Mouse (Mus musculus): ENCODE measurements around the gene Sh3bp4.

Sh3bp4 gene

GRCm38 (mm10) chr1:89070871-89071361, 701 bp downstream of the Sh3bp4 start:
- intact Hi-C loops (cut with DNase I) = loop anchor here (5.0 kb wide), 2 partner anchors 51 to 121 kb away; no protein-coding TSS in a partner anchor

- intact Hi-C loops (cut with DNase I) = loop anchor here (5.0 kb wide), 2 partner anchors 51 to 121 kb away; no protein-coding TSS in a partner anchor
These were observed 1.3 kb downstream of the Sh3bp4 start for GRCm38 (mm10) chr1:89071371-89072142.

- intact Hi-C loops (cut with DNase I) = loop anchor here (5.0 kb wide), 2 partner anchors 50 to 120 kb away; no protein-coding TSS in a partner anchor
These were observed 2.2 kb downstream of the Sh3bp4 start for GRCm38 (mm10) chr1:89072143-89072990.

- intact Hi-C loops (cut with DNase I) = loop anchor here (5.0 kb wide), 2 partner anchors 49 to 119 kb away; no protein-coding TSS in a partner anchor
These were observed 3.2 kb downstream of the Sh3bp4 start for GRCm38 (mm10) chr1:89073291-89073846.

- intact Hi-C loops (cut with DNase I) = loop anchor here (5.0 kb wide), 2 partner anchors 48 to 118 kb away; no protein-coding TSS in a partner anchor
These were observed 4.5 kb downstream of the Sh3bp4 start for GRCm38 (mm10) chr1:89074678-89075077.

- intact Hi-C loops (cut with DNase I) = no loop called here
These were observed 4.9 kb downstream of the Sh3bp4 start for GRCm38 (mm10) chr1:89075120-89075519.

- intact Hi-C loops (cut with DNase I) = no loop called here
These were observed 6.6 kb downstream of the Sh3bp4 start for GRCm38 (mm10) chr1:89076777-89077176.

- intact Hi-C loops (cut with DNase I) = no loop called here
These were observed 8.0 kb downstream of the Sh3bp4 start for GRCm38 (mm10) chr1:89078240-89078639.

- intact Hi-C loops (cut with DNase I) = no loop called here
These were observed 8.5 kb downstream of the Sh3bp4 start for GRCm38 (mm10) chr1:89078730-89079129.

GRCm38 (mm10) chr1:89079239-89079638, 9.0 kb downstream of the Sh3bp4 start:
- intact Hi-C loops (cut with DNase I) = no loop called here

GRCm38 (mm10) chr1:89080371-89080770, 10.2 kb downstream of the Sh3bp4 start:
- intact Hi-C loops (cut with DNase I) = no loop called here

GRCm38 (mm10) chr1:89080795-89081194, 10.6 kb downstream of the Sh3bp4 start:
- intact Hi-C loops (cut with DNase I) = no loop called here

- intact Hi-C loops (cut with DNase I) = no loop called here
These were observed 11.2 kb downstream of the Sh3bp4 start for GRCm38 (mm10) chr1:89081371-89081770.

GRCm38 (mm10) chr1:89082171-89082882, 12.1 kb downstream of the Sh3bp4 start:
- intact Hi-C loops (cut with DNase I) = no loop called here

- intact Hi-C loops (cut with DNase I) = no loop called here
These were observed 16.4 kb downstream of the Sh3bp4 start for GRCm38 (mm10) chr1:89086575-89087153.

GRCm38 (mm10) chr1:89088144-89088543, 17.9 kb downstream of the Sh3bp4 start:
- intact Hi-C loops (cut with DNase I) = no loop called here

GRCm38 (mm10) chr1:89088748-89089288, 18.6 kb downstream of the Sh3bp4 start:
- intact Hi-C loops (cut with DNase I) = no loop called here

GRCm38 (mm10) chr1:89089821-89090600, 19.8 kb downstream of the Sh3bp4 start:
- intact Hi-C loops (cut with DNase I) = no loop called here

- intact Hi-C loops (cut with DNase I) = no loop called here
These were observed 20.5 kb downstream of the Sh3bp4 start for GRCm38 (mm10) chr1:89090676-89091075.

Data from adrenal gland (tissue).